Mouse (Mus musculus) limb, embryonic 15.5 days (tissue): ENCODE measurements at regions not wholly inside any gene's neighbourhood (a gene's known extent, or its start where the extent isn't known, plus 50 kb on each side); places are given as distances from the start of the nearest gene placed in this dataset.

ENCODE experiments used
- ATAC-seq: fragments of 200-750 bp; cut with Nextera tagmentation; 2 replicates; pipeline ENCODE4 v1.8.0; 2017; ENCODE audit warnings: low read depth, moderate TSS enrichment; ENCODE audit not compliant: insufficient number of reproducible peaks, low FRiP score, low TSS enrichment
- H3K27ac ChIP-seq: fragments of 300-500 bp; sonication (generic); 2 replicates; pipeline ENCODE4 v1.5.1; 2015; ENCODE audit warnings: moderate library complexity, mild to moderate bottlenecking, inconsistent platforms
- H3K27me3 ChIP-seq: fragments of 300-500 bp; sonication (generic); 2 replicates; pipeline ENCODE4 v1.6.1; 2015; ENCODE audit warnings: inconsistent platforms
- H3K36me3 ChIP-seq: fragments of 300-500 bp; sonication (generic); 2 replicates; pipeline ENCODE4 v1.6.1; 2015; ENCODE audit warnings: inconsistent platforms
- H3K4me1 ChIP-seq: fragments of 300-500 bp; sonication (generic); 2 replicates; pipeline ENCODE4 v1.6.1; 2015; ENCODE audit warnings: inconsistent platforms
- H3K4me2 ChIP-seq: fragments of 300-500 bp; sonication (generic); 2 replicates; pipeline ENCODE4 v1.6.1; 2015; ENCODE audit warnings: mild to moderate bottlenecking, inconsistent platforms
- H3K4me3 ChIP-seq: fragments of 300-500 bp; sonication (generic); 2 replicates; pipeline ENCODE4 v1.5.1; 2015; ENCODE audit warnings: mild to moderate bottlenecking, inconsistent platforms
- H3K9ac ChIP-seq: fragments of 300-500 bp; sonication (generic); 2 replicates; pipeline ENCODE4 v1.6.1; 2015; ENCODE audit warnings: inconsistent platforms
- H3K9me3 ChIP-seq: fragments of 300-500 bp; sonication (generic); 2 replicates; pipeline ENCODE4 v1.6.1; 2016; ENCODE audit warnings: inconsistent platforms
- WGBS: fragments of 180-500 bp; shearing (Covaris S2); methylation state at CpG from one replicate; pipeline ENCODE4 v1.1.7; 2015; 5-methylcytosine and 5-hydroxymethylcytosine counted together

DNA sequence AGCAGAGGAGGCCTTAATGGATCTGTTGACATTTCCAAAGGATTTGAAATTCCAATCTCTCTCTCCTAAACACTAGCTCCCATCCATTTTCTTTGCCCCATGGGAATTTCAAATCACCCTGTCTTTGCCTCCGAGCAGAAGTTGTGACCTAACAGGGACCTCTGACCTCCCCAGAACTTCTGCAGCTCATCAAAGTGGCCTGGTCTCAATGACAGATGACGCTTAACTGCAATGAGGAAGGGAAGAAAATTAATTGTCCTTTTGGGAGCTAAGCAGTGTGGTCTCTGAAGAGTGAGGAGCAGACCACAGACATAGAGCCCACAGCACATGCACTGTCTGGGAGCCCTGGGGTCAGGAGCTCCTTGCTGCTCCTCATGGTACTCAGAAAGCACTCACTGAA, 155.3 kb downstream of the Tox3 start:
- H3K36me3 ChIP-seq, result no peaks in the 10 kb centered on the region
- ATAC-seq, result no peak
- no peaks in the 10 kb centered on the region for H3K9me3 ChIP-seq
- no peaks in the 10 kb centered on the region for H3K27me3 ChIP-seq
- WGBS, result 20% methylated on average over 2 of the region's 2 CpGs
- no peak overlapping the region for H3K27ac ChIP-seq
- no peaks in the 10 kb centered on the region for H3K4me1 ChIP-seq
- H3K9ac ChIP-seq, result no peak overlapping the region
- H3K4me3 ChIP-seq, result no peak overlapping the region
- H3K4me2 ChIP-seq, result no peak overlapping the region

DNA sequence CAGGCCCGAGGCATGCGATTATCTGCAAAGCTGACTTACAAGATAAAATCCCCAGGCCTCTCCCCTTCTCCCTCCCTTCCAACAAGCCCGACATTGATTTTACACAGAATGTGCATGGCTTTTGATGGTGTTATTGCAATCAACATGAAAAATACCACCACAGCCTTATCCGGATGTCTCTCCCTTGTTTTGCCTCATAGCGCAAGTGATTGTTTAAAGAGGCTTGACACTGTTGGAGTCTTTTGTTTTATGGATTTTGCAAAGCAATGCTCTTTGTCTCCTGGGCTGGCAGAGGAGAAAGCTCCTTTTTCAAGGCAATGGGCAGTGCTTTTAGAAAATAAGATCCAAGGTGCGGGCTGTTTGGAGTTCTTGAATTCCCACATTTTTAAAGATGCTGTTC, 165.3 kb downstream of the Tox3 start:
- Histone ChIP-seq H3K9ac (no peak overlapping the region), H3K4me2 (no peak overlapping the region), H3K9me3 (no peaks in the 10 kb centered on the region), H3K4me3 (no peak overlapping the region), H3K27ac (no peak overlapping the region), H3K36me3 (no peaks in the 10 kb centered on the region), H3K27me3 (no peaks in the 10 kb centered on the region), H3K4me1 (no peaks in the 10 kb centered on the region)
- ATAC-seq, result no peak
- WGBS, result 76% methylated on average over 6 of the region's 6 CpGs

- peaks cover 3% of the 10 kb centered on the region; the same call in 1 of the 2 replicates for H3K27me3 ChIP-seq
- H3K4me3 ChIP-seq, result no peak overlapping the region
- WGBS, result 52% methylated on average over 7 of the region's 7 CpGs
- H3K9me3 ChIP-seq, result no peaks in the 10 kb centered on the region
- no peaks in the 10 kb centered on the region for H3K4me1 ChIP-seq
- H3K4me2 ChIP-seq, result no peak overlapping the region
- H3K36me3 ChIP-seq, result no peaks in the 10 kb centered on the region
- no peak for ATAC-seq
- no peak overlapping the region for H3K9ac ChIP-seq
- H3K27ac ChIP-seq, result no peak overlapping the region
These were observed 171.4 kb downstream of the Tox3 start for GRCm38 (mm10) chr8:90176771-90177170.

DNA sequence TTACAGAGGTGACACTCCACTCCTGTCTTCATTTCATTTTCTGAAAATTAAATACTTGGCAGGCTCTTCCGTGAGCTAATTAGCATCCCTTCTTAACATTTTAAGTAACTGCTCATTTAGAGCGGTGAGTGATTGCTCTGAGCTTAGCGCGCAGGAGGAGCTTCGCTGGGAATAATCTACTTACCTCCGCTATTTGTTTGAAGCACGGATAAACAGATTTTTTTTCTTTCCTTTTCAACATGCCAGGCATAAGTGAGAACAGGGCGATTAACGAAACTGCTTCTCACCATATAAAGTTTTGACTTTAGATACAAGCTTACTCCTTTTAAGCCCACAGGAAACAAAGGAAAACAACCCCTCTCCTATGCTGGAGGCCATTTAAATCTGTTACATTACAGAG, 171.8 kb downstream of the Tox3 start:
- Histone ChIP-seq H3K4me2 (no peak overlapping the region), H3K9ac (no peak overlapping the region), H3K27ac (no peak overlapping the region), H3K36me3 (no peaks in the 10 kb centered on the region), H3K4me1 (no peaks in the 10 kb centered on the region), H3K4me3 (no peak overlapping the region), H3K9me3 (no peaks in the 10 kb centered on the region), H3K27me3 (peaks cover 3% of the 10 kb centered on the region; the same call in 1 of the 2 replicates)
- WGBS, result 35% methylated on average over 9 of the region's 9 CpGs
- no peak for ATAC-seq

- ATAC-seq, result no peak
These were observed 181.5 kb downstream of the Tox3 start for GRCm38 (mm10) chr8:90166639-90167038.

DNA sequence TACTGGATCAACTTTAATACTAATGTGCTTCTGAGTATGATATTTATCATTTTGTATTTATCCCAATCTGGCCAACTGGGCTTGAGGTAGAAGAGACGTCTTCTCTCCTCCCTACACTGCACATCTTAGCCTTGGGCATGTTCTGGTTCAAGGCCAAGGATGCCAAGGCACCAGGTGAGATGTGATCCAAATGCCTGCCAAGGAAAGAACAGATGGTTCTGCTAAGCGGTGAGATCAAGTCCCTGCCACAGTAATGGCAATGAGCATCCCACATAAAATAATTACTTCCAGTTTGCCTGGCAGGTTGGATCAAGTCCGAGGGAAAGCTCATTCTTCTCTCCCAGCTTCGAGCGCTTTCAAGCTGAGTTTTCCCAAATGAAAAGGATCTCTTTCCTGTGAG, 196.7 kb downstream of the Tox3 start:
- Histone ChIP-seq H3K27me3 (no peaks in the 10 kb centered on the region), H3K4me3 (no peak overlapping the region), H3K4me2 (no peak overlapping the region), H3K9ac (no peak overlapping the region), H3K27ac (no peak overlapping the region), H3K9me3 (no peaks in the 10 kb centered on the region), H3K4me1 (peaks cover 4% of the 10 kb centered on the region; the same call in 1 of the 2 replicates), H3K36me3 (no peaks in the 10 kb centered on the region)
- 73% methylated on average over 5 of the region's 5 CpGs for WGBS
- ATAC-seq, result no peak

More at GRCm38 (mm10) chr8:90166639-90167038, 181.5 kb downstream of the Tox3 start:
- Histone ChIP-seq H3K4me3 (no peak overlapping the region), H3K27me3 (no peaks in the 10 kb centered on the region), H3K27ac (no peak overlapping the region), H3K4me1 (no peaks in the 10 kb centered on the region), H3K9ac (no peak overlapping the region), H3K4me2 (no peak overlapping the region), H3K9me3 (no peaks in the 10 kb centered on the region), H3K36me3 (no peaks in the 10 kb centered on the region)
- 92% methylated on average over 2 of the region's 2 CpGs for WGBS

- Histone ChIP-seq H3K27me3 (no peaks in the 10 kb centered on the region), H3K4me2 (no peak overlapping the region), H3K9ac (no peak overlapping the region), H3K36me3 (no peaks in the 10 kb centered on the region), H3K9me3 (no peaks in the 10 kb centered on the region), H3K27ac (no peak overlapping the region), H3K4me3 (no peak overlapping the region), H3K4me1 (peaks cover 4% of the 10 kb centered on the region; the same call in 1 of the 2 replicates)
- no peak for ATAC-seq
- WGBS, result 65% methylated on average over 6 of the region's 6 CpGs
These were observed 198.2 kb downstream of the Tox3 start for GRCm38 (mm10) chr8:90149903-90150302.

DNA sequence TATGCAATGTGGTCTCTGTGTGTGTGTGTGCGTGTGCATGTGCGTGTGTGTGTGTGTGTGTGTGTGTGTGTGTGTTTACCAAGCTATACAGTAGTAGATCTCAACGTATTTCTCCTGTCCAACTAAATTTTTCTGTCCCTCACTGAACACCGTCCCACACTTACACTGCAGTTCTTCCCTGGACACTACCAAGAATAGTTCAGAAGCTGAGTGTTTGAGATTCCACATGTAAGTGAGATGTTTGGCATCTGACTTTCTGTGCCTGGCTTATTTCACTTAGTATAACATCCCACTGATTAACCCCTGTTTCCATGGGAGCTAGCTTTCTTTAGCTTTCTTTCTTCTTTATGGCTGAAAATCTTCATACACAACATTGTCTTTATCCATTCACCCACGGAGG, 213.5 kb downstream of the Tox3 start:
- Histone ChIP-seq H3K27ac (no peak overlapping the region), H3K9me3 (no peaks in the 10 kb centered on the region), H3K27me3 (no peaks in the 10 kb centered on the region), H3K36me3 (no peaks in the 10 kb centered on the region), H3K4me1 (no peaks in the 10 kb centered on the region), H3K4me2 (no peak overlapping the region), H3K4me3 (no peak overlapping the region), H3K9ac (no peak overlapping the region)
- WGBS, result 80% methylated on average over 5 of the region's 5 CpGs
- ATAC-seq, result no peak

DNA sequence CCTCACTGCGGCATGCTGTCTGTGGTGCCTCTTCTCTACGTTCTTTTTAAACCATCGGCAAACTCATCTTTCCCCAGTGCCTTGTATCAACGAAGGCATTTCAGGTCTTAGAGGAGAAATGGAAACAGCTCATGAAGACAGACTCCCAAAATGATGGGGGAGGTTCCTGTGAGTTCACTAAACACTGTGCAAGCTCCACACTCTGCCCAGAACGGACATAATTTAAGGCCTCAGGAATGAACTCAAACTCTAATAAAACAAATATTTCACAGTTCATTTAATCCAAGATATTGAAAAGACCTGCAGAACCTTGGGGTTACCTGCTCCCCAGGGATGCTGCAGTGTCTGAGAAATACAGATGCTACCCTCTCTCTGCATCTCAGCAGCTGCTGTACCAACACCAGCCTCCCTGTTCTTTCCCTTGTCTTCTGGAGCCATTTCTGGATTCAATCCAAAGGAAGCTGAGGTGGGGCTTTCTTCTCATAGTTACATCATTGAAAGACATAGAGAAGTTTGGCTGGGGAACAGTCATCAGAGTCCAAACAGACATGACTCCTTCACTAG, 217.4 kb downstream of the Tox3 start:
- WGBS, result 65% methylated on average over 5 of the region's 5 CpGs
- H3K4me3 ChIP-seq, result no peak overlapping the region
- H3K9ac ChIP-seq, result no peak overlapping the region
- no peak overlapping the region for H3K27ac ChIP-seq
- H3K9me3 ChIP-seq, result no peaks in the 10 kb centered on the region
- no peaks in the 10 kb centered on the region for H3K4me1 ChIP-seq
- ATAC-seq, result peak; percentile 58; the same call in 1 of the 2 replicates
- H3K4me2 ChIP-seq, result no peak overlapping the region
- no peaks in the 10 kb centered on the region for H3K36me3 ChIP-seq
- no peaks in the 10 kb centered on the region for H3K27me3 ChIP-seq

GRCm38 (mm10) chr8:90125426-90125825, 222.7 kb downstream of the Tox3 start:
- Histone ChIP-seq H3K4me2 (no peak overlapping the region), H3K9me3 (no peaks in the 10 kb centered on the region), H3K27me3 (no peaks in the 10 kb centered on the region), H3K36me3 (no peaks in the 10 kb centered on the region), H3K27ac (no peak overlapping the region), H3K4me1 (no peaks in the 10 kb centered on the region), H3K4me3 (no peak overlapping the region), H3K9ac (no peak overlapping the region)
- no peak for ATAC-seq
- WGBS, result 86% methylated on average over 1 of the region's 1 CpGs

DNA sequence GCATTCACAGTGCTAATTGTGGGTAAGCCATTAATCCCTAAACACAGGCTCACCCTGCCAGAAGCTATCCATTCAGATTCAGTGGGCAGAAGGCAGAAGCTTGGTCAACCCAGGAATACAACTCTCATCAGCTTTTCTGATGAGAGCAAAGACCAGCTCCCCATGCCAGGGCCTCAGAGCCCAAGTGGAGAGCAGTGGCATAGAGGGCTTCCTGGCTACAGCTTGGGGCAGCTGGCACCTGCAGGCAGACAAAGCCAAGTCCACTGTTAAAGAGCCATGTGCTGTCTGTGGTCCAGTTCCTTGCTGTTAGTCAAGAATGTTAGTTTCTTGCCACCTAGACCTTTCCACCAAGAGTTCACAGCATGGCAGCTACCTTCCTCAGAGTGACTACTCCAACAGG, 225.0 kb downstream of the Tox3 start:
- Histone ChIP-seq H3K27ac (no peak overlapping the region), H3K9ac (no peak overlapping the region), H3K27me3 (no peaks in the 10 kb centered on the region), H3K4me2 (no peak overlapping the region), H3K4me3 (no peak overlapping the region), H3K36me3 (no peaks in the 10 kb centered on the region), H3K9me3 (no peaks in the 10 kb centered on the region), H3K4me1 (no peaks in the 10 kb centered on the region)
- no peak for ATAC-seq

DNA sequence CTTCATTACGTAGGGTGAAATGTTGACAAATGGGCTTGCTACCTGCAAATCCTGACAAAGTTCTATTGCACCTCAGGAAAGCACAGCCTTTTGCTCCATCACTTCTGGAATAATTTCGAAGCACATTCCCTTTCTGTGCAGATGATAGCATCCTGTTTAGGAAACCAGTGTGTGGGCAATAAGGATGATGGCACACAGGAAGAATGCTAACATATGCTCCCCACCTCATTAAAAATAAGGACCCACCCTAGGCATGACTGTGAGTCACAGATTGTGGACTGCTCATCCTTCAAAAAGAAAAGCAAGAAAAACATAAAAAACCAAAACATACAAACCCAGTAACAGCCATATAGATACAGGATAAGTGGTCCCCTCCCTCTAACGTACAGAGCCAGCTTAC, 226.2 kb downstream of the Tox3 start:
- H3K4me3 ChIP-seq, result no peak overlapping the region
- no peak overlapping the region for H3K9ac ChIP-seq
- no peak overlapping the region for H3K4me2 ChIP-seq
- no peaks in the 10 kb centered on the region for H3K36me3 ChIP-seq
- no peaks in the 10 kb centered on the region for H3K4me1 ChIP-seq
- no peak overlapping the region for H3K27ac ChIP-seq
- no peaks in the 10 kb centered on the region for H3K27me3 ChIP-seq
- 74% methylated on average over 3 of the region's 3 CpGs for WGBS
- no peak for ATAC-seq
- no peaks in the 10 kb centered on the region for H3K9me3 ChIP-seq

GRCm38 (mm10) chr8:90121017-90121416, 227.1 kb downstream of the Tox3 start:
- Histone ChIP-seq H3K4me1 (no peaks in the 10 kb centered on the region), H3K9ac (no peak overlapping the region), H3K9me3 (no peaks in the 10 kb centered on the region), H3K27me3 (no peaks in the 10 kb centered on the region), H3K4me2 (no peak overlapping the region), H3K4me3 (no peak overlapping the region), H3K36me3 (no peaks in the 10 kb centered on the region), H3K27ac (no peak overlapping the region)
- WGBS, result 28% methylated on average over 3 of the region's 3 CpGs
- ATAC-seq, result no peak
